Mouse (Mus musculus): ENCODE results near the gene Dusp16. TPM values are rescaled to one million over a fixed set of nuclear protein-coding genes. Genes with fewer than 3 reads are reported as not detected.

The Dusp16 gene
- polyA plus RNA-seq, 1 experiment from 2014 or later: 5.3 TPM

DNA sequence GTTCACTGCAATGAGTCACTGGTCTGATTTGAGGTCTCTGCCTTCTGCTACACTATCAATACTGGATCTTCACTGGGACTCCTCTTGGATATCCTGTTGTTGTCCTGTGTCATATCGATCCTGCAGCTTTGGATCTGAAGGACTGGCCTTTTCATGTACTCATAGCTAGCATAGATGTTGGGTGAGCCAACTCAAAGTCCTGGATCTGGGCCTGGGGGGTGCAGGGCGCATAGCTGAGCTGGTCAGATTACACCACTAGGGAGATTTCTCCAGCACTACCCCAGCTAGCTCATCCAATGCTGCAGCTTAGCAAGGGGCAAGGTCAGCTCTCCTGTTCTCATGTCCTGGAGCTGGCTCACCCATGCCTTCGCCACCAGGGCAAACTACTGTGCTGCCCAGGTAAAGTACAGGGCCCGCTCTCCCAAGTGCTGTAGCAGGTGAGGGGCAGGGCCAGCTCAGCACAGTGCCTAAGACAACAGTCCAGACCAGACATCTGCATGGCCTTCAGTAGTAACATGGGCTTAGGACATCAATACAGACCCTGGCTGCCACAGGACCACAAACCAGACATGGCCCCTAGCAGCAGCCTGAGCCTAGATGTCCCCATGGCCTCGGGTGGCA lies 27.9 kb downstream of the Dusp16 start:
- DNase-seq (peak; percentile 42), ATAC-seq (peak; percentile 92)
- H3K27ac ChIP-seq (ENCODE audit: low read depth): peak overlapping the region; percentile 1; the same call in 1 of the 2 replicates
- no peaks in the 10 kb centered on the region for H3K27me3 ChIP-seq (ENCODE audit: insufficient read depth, low read length)
- H3K9me3 ChIP-seq (ENCODE audit: low read length): no peaks in the 10 kb centered on the region
- WGBS (ENCODE audit: insufficient replicate concordance): 81% methylated on average over 5 of the region's 5 CpGs
- H3K4me3 ChIP-seq (ENCODE audit: low read depth, low read length): no peak overlapping the region
- TF ChIP-seq EP300 (IDR thresholded peaks at IDR 0.05; ENCODE audit: low read depth) (no peak), CTCF (IDR thresholded peaks at IDR 0.05; ENCODE audit: low read depth) (peak; percentile 14; the same call in 1 of the 2 replicates)
- H3K9ac ChIP-seq (replicated peaks): no peak overlapping the region
- H3K4me1 ChIP-seq (ENCODE audit: insufficient read depth): peaks cover 5% of the 10 kb centered on the region; the same call in 1 of the 2 replicates
- 0 out of 2 replicates have a peak, but pooled peaks cover 2% of the 10 kb centered on the region for H3K36me3 ChIP-seq (replicated peaks; ENCODE audit: insufficient read depth, low read length)
- H3K4me2 ChIP-seq (ENCODE audit: low read depth, low read length): no peak overlapping the region

DNA sequence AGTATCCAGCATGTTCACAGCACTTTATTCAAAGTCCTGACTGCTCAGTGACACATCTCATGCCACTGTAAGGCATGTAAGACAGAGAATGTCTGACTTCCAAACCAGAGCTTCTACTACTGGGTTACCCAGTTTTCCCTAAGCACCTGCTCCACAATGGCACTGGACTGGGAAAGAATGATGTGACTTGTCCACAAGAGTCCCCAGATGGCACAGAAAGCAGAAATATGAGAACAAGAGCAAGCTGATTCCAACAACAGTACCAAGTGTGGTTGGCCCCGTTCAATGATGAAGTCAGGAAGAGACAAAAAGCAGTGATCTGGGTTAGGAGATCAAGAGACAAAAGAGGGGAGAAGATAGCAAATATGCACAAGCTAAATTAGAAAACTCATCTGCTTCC lies 29.0 kb downstream of the Dusp16 start:
- TF ChIP-seq EP300 (IDR thresholded peaks at IDR 0.05; ENCODE audit: low read depth) (no peak), CTCF (IDR thresholded peaks at IDR 0.05; ENCODE audit: low read depth) (no peak)
- 0 out of 2 replicates have a peak, but pooled peaks cover 5% of the 10 kb centered on the region for H3K36me3 ChIP-seq (replicated peaks; ENCODE audit: insufficient read depth, low read length)
- no peak overlapping the region for H3K27ac ChIP-seq (ENCODE audit: low read depth)
- DNase-seq: no peak
- H3K9me3 ChIP-seq (ENCODE audit: low read length): no peaks in the 10 kb centered on the region
- peaks cover 5% of the 10 kb centered on the region; the same call in 1 of the 2 replicates for H3K4me1 ChIP-seq (ENCODE audit: insufficient read depth)
- no peak overlapping the region for H3K9ac ChIP-seq (replicated peaks)
- no peak for ATAC-seq
- H3K4me2 ChIP-seq (ENCODE audit: low read depth, low read length): no peak overlapping the region
- no peaks in the 10 kb centered on the region for H3K27me3 ChIP-seq (ENCODE audit: insufficient read depth, low read length)
- WGBS (ENCODE audit: insufficient replicate concordance): 57% methylated on average over 1 of the region's 1 CpGs
- no peak overlapping the region for H3K4me3 ChIP-seq (ENCODE audit: low read depth, low read length)

GRCm38 (mm10) chr6:134761808-134762207 lies 30.6 kb downstream of the Dusp16 start:
- Histone ChIP-seq H3K4me1 (ENCODE audit: insufficient read depth) (peaks cover 5% of the 10 kb centered on the region; the same call in 1 of the 2 replicates), H3K36me3 (replicated peaks; ENCODE audit: insufficient read depth, low read length) (0 out of 2 replicates have a peak, but pooled peaks cover 9% of the 10 kb centered on the region), H3K27me3 (ENCODE audit: insufficient read depth, low read length) (no peaks in the 10 kb centered on the region), H3K9me3 (ENCODE audit: low read length) (no peaks in the 10 kb centered on the region), H3K9ac (replicated peaks) (no peak overlapping the region), H3K4me2 (ENCODE audit: low read depth, low read length) (no peak overlapping the region), H3K27ac (ENCODE audit: low read depth) (no peak overlapping the region), H3K4me3 (ENCODE audit: low read depth, low read length) (no peak overlapping the region)
- no peak for DNase-seq
- no peak for ATAC-seq
- 69% methylated on average over 2 of the region's 2 CpGs for WGBS (ENCODE audit: insufficient replicate concordance)
- TF ChIP-seq EP300 (IDR thresholded peaks at IDR 0.05; ENCODE audit: low read depth) (no peak), CTCF (IDR thresholded peaks at IDR 0.05; ENCODE audit: low read depth) (no peak)

GRCm38 (mm10) chr6:134760926-134761544 lies 31.4 kb downstream of the Dusp16 start:
- no peak for ATAC-seq
- Histone ChIP-seq H3K9me3 (ENCODE audit: low read length) (no peaks in the 10 kb centered on the region), H3K27ac (ENCODE audit: low read depth) (no peak overlapping the region), H3K36me3 (replicated peaks; ENCODE audit: insufficient read depth, low read length) (0 out of 2 replicates have a peak, but pooled peaks cover 10% of the 10 kb centered on the region), H3K4me3 (ENCODE audit: low read depth, low read length) (no peak overlapping the region), H3K4me1 (ENCODE audit: insufficient read depth) (peaks cover 5% of the 10 kb centered on the region; the same call in 1 of the 2 replicates), H3K27me3 (ENCODE audit: insufficient read depth, low read length) (no peaks in the 10 kb centered on the region), H3K9ac (replicated peaks) (no peak overlapping the region), H3K4me2 (ENCODE audit: low read depth, low read length) (no peak overlapping the region)
- 80% methylated on average over 5 of the region's 5 CpGs for WGBS (ENCODE audit: insufficient replicate concordance)
- DNase-seq: no peak
- TF ChIP-seq CTCF (IDR thresholded peaks at IDR 0.05; ENCODE audit: low read depth): no peak
- TF ChIP-seq EP300 (IDR thresholded peaks at IDR 0.05; ENCODE audit: low read depth): no peak

DNA sequence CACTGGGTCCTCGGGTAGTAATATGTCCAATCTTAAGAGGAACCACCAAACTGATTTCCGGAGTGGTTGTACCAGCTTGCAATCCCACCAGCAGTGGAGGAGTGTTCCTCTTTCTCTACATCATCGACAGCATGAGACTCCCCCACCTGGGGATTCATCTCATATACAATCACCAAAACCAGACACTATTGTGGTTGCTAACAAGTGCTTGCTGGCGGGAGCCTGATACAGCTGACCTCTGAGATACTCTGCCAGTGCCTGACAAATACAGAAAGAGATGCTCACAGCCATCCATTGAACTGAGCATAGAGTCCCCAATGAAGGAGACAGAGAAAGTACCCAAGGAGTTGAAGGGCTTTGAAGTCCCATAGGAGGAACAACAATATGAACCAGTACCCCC lies 36.4 kb downstream of the Dusp16 start:
- no peak overlapping the region for H3K4me3 ChIP-seq (ENCODE audit: low read depth, low read length)
- H3K9ac ChIP-seq (replicated peaks): no peak overlapping the region
- H3K27me3 ChIP-seq (ENCODE audit: insufficient read depth, low read length): no peaks in the 10 kb centered on the region
- peaks cover 3% of the 10 kb centered on the region for H3K4me1 ChIP-seq (ENCODE audit: insufficient read depth)
- no peak for ATAC-seq
- TF ChIP-seq CTCF (IDR thresholded peaks at IDR 0.05; ENCODE audit: low read depth) (no peak), EP300 (IDR thresholded peaks at IDR 0.05; ENCODE audit: low read depth) (no peak)
- H3K4me2 ChIP-seq (ENCODE audit: low read depth, low read length): no peak overlapping the region
- DNase-seq: no peak
- H3K9me3 ChIP-seq (ENCODE audit: low read length): no peaks in the 10 kb centered on the region
- peaks cover 19% of the 10 kb centered on the region; the same call in 1 of the 2 replicates for H3K36me3 ChIP-seq (replicated peaks; ENCODE audit: insufficient read depth, low read length)
- 61% methylated on average over 4 of the region's 4 CpGs for WGBS (ENCODE audit: insufficient replicate concordance)
- H3K27ac ChIP-seq (ENCODE audit: low read depth): no peak overlapping the region

GRCm38 (mm10) chr6:134753858-134754257 lies 38.6 kb downstream of the Dusp16 start:
- no peak for TF ChIP-seq CTCF (IDR thresholded peaks at IDR 0.05; ENCODE audit: low read depth)
- TF ChIP-seq EP300 (IDR thresholded peaks at IDR 0.05; ENCODE audit: low read depth): no peak
- H3K4me2 ChIP-seq (ENCODE audit: low read depth, low read length): no peak overlapping the region
- DNase-seq (no peak), ATAC-seq (no peak)
- H3K4me3 ChIP-seq (ENCODE audit: low read depth, low read length): no peak overlapping the region
- WGBS (ENCODE audit: insufficient replicate concordance): 88% methylated on average over 11 of the region's 11 CpGs
- H3K4me1 ChIP-seq (ENCODE audit: insufficient read depth): peaks cover 3% of the 10 kb centered on the region
- H3K9ac ChIP-seq (replicated peaks): no peak overlapping the region
- no peaks in the 10 kb centered on the region for H3K9me3 ChIP-seq (ENCODE audit: low read length)
- no peaks in the 10 kb centered on the region for H3K27me3 ChIP-seq (ENCODE audit: insufficient read depth, low read length)
- peaks cover 19% of the 10 kb centered on the region; the same call in 1 of the 2 replicates for H3K36me3 ChIP-seq (replicated peaks; ENCODE audit: insufficient read depth, low read length)
- no peak overlapping the region for H3K27ac ChIP-seq (ENCODE audit: low read depth)

Measured in liver, postnatal 0 days (tissue).